Mouse (Mus musculus) liver, embryonic 13.5 days (tissue): ENCODE measurements around the gene Clec12b. TPM values are rescaled to one million over a fixed set of nuclear protein-coding genes. Genes with fewer than 3 reads are reported as not detected.

Source experiments
- ATAC-seq: fragments of 200-750 bp; cut with Nextera tagmentation; 2 replicates; pipeline ENCODE4 v1.8.0; 2017; ENCODE audit warnings: low read depth, mild to moderate bottlenecking, moderate number of reproducible peaks, moderate library complexity
- DNase-seq: peaks from one replicate; pipeline ENCODE4 v3.0.0; 2022
- H3K27ac ChIP-seq: fragments of 300-500 bp; sonication (generic); 2 replicates; pipeline ENCODE4 v1.5.1; 2015; ENCODE audit warnings: moderate library complexity, mild to moderate bottlenecking, inconsistent platforms
- H3K27me3 ChIP-seq: fragments of 300-500 bp; sonication (generic); 2 replicates; pipeline ENCODE4 v1.6.1; 2015; ENCODE audit warnings: mild to moderate bottlenecking, inconsistent platforms
- H3K36me3 ChIP-seq: fragments of 300-500 bp; sonication (generic); 2 replicates; pipeline ENCODE4 v1.6.1; 2015; ENCODE audit warnings: mild to moderate bottlenecking, inconsistent platforms
- H3K4me1 ChIP-seq: fragments of 300-500 bp; sonication (generic); replicated peaks from 2 replicates; pipeline ENCODE4 v1.6.1; 2015; ENCODE audit warnings: inconsistent platforms
- H3K4me2 ChIP-seq: fragments of 300-500 bp; sonication (generic); 2 replicates; pipeline ENCODE4 v1.6.1; 2015; ENCODE audit warnings: inconsistent platforms, mild to moderate bottlenecking, moderate library complexity
- H3K4me3 ChIP-seq: fragments of 300-500 bp; sonication (generic); replicated peaks from 2 replicates; pipeline ENCODE4 v1.5.1; 2015; ENCODE audit warnings: mild to moderate bottlenecking, inconsistent platforms
- H3K9ac ChIP-seq: fragments of 300-500 bp; sonication (generic); 2 replicates; pipeline ENCODE4 v1.6.1; 2015; ENCODE audit warnings: mild to moderate bottlenecking, inconsistent platforms
- H3K9me3 ChIP-seq: fragments of 300-500 bp; sonication (generic); replicated peaks from 2 replicates; pipeline ENCODE4 v1.6.1; 2016; ENCODE audit warnings: inconsistent platforms
- WGBS: fragments of 180-500 bp; shearing (Covaris S2); methylation state at CpG from one replicate; pipeline ENCODE4 v1.1.7; 2015; ENCODE audit not compliant: insufficient replicate concordance; 5-methylcytosine and 5-hydroxymethylcytosine counted together
- polyA plus RNA-seq: library from polyadenylated mRNA; unstranded; fragments of >200 nt; fragmentation: Nextera tagmentation; extraction: Ambion mirVana; gene quantifications from 2 replicates; pipeline ENCODE4 v1.2.1, GENCODE M21; 2015

Gene Clec12b
- polyA plus RNA-seq, 1 experiment from 2014 or later, result 0.09 TPM

DNA sequence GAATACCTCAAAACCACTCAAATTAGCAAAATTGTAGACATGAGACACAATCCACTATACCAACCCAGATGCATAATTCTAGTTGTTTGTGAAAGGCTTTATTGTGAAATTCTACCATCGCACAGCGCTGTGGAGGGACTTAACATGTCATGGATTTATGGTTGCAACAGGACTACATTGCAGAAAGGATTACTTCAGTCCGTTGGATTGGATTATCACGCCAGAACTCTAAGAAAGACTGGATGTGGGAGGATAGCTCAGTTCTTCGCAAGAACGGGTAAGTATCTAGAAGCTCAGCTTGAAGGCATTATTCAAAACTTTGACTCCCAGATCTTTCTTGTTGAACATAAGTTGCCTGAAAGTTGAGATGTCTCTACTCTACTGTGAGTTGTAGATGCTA is 17.7 kb upstream of the Clec12b start:
- no peaks in the 10 kb centered on the region for H3K36me3 ChIP-seq
- H3K27ac ChIP-seq, result no peak overlapping the region
- no peak overlapping the region for H3K4me2 ChIP-seq
- H3K9ac ChIP-seq, result no peak overlapping the region
- no peaks in the 10 kb centered on the region for H3K9me3 ChIP-seq
- no peaks in the 10 kb centered on the region for H3K27me3 ChIP-seq
- H3K4me1 ChIP-seq, result no peaks in the 10 kb centered on the region
- WGBS, result 76% methylated on average over 6 of the region's 6 CpGs
- no peak for DNase-seq
- H3K4me3 ChIP-seq, result no peak overlapping the region
- no peak for ATAC-seq

- DNase-seq (no peak), ATAC-seq (no peak)
- no peaks in the 10 kb centered on the region for H3K36me3 ChIP-seq
- no peaks in the 10 kb centered on the region for H3K4me1 ChIP-seq
- H3K9ac ChIP-seq, result no peak overlapping the region
- WGBS, result 60% methylated on average over 2 of the region's 2 CpGs
- no peak overlapping the region for H3K4me3 ChIP-seq
- no peak overlapping the region for H3K4me2 ChIP-seq
- no peaks in the 10 kb centered on the region for H3K27me3 ChIP-seq
- no peaks in the 10 kb centered on the region for H3K9me3 ChIP-seq
- no peak overlapping the region for H3K27ac ChIP-seq
Measured at GRCm38 (mm10) chr6:129402404-129402803, 16.7 kb upstream of the Clec12b start.

GRCm38 (mm10) chr6:129399945-129400344 is 14.3 kb upstream of the Clec12b start:
- Histone ChIP-seq H3K4me1 (no peaks in the 10 kb centered on the region), H3K9ac (no peak overlapping the region), H3K9me3 (no peaks in the 10 kb centered on the region), H3K4me3 (no peak overlapping the region), H3K27ac (0 out of 2 replicates have a peak overlapping the region, but pooled peaks have one; percentile 9), H3K36me3 (no peaks in the 10 kb centered on the region), H3K4me2 (no peak overlapping the region), H3K27me3 (no peaks in the 10 kb centered on the region)
- 42% methylated on average over 6 of the region's 6 CpGs for WGBS
- DNase-seq (no peak), ATAC-seq (no peak)

GRCm38 (mm10) chr6:129396997-129397396 is 11.3 kb upstream of the Clec12b start, which contains the start of gene Clec1b:
Gene Clec1b, plus strand, starts transcription at chr6:129397297.
- 40% methylated on average over 8 of the region's 8 CpGs for WGBS
- no peak for DNase-seq
- H3K4me1 ChIP-seq, result no peaks in the 10 kb centered on the region
- no peak within 1 kb of the TSS for H3K4me2 ChIP-seq
- H3K27ac ChIP-seq, result peak within 1 kb of the TSS; percentile 39; the same call in 1 of the 2 replicates
- no peaks in the 10 kb centered on the region for H3K27me3 ChIP-seq
- H3K4me3 ChIP-seq, result no peak within 1 kb of the TSS
- no peak for ATAC-seq
- H3K9me3 ChIP-seq, result no peaks in the 10 kb centered on the region
- no peaks in the 10 kb centered on the region for H3K36me3 ChIP-seq
- H3K9ac ChIP-seq, result no peak within 1 kb of the TSS

GRCm38 (mm10) chr6:129393732-129394131 is 8.1 kb upstream of the Clec12b start:
- no peak for ATAC-seq
- no peak for DNase-seq
- H3K4me2 ChIP-seq, result no peak overlapping the region
- no peaks in the 10 kb centered on the region for H3K36me3 ChIP-seq
- H3K27ac ChIP-seq, result no peak overlapping the region
- no peaks in the 10 kb centered on the region for H3K4me1 ChIP-seq
- 57% methylated on average over 6 of the region's 6 CpGs for WGBS
- no peak overlapping the region for H3K9ac ChIP-seq
- no peaks in the 10 kb centered on the region for H3K9me3 ChIP-seq
- H3K4me3 ChIP-seq, result no peak overlapping the region
- no peaks in the 10 kb centered on the region for H3K27me3 ChIP-seq

- no peak for DNase-seq
- Histone ChIP-seq H3K9me3 (no peaks in the 10 kb centered on the region), H3K4me3 (no peak overlapping the region), H3K9ac (no peak overlapping the region), H3K4me1 (no peaks in the 10 kb centered on the region), H3K27me3 (no peaks in the 10 kb centered on the region), H3K4me2 (no peak overlapping the region), H3K36me3 (no peaks in the 10 kb centered on the region), H3K27ac (no peak overlapping the region)
- 11% methylated on average over 2 of the region's 2 CpGs for WGBS
- ATAC-seq, result no peak
Measured at GRCm38 (mm10) chr6:129393087-129393720, 7.5 kb upstream of the Clec12b start.

- Histone ChIP-seq H3K4me1 (no peaks in the 10 kb centered on the region), H3K4me3 (no peak overlapping the region), H3K36me3 (no peaks in the 10 kb centered on the region), H3K9ac (no peak overlapping the region), H3K27ac (no peak overlapping the region), H3K27me3 (no peaks in the 10 kb centered on the region), H3K9me3 (no peaks in the 10 kb centered on the region), H3K4me2 (no peak overlapping the region)
- DNase-seq (no peak), ATAC-seq (no peak)
- 71% methylated on average over 4 of the region's 4 CpGs for WGBS
Measured at GRCm38 (mm10) chr6:129385000-129385399, 674 bp downstream of the Clec12b start.

- Histone ChIP-seq H3K9ac (no peak overlapping the region), H3K9me3 (no peaks in the 10 kb centered on the region), H3K4me1 (no peaks in the 10 kb centered on the region), H3K27ac (no peak overlapping the region), H3K4me3 (no peak overlapping the region), H3K36me3 (no peaks in the 10 kb centered on the region), H3K27me3 (no peaks in the 10 kb centered on the region), H3K4me2 (no peak overlapping the region)
- WGBS, result 77% methylated on average over 3 of the region's 3 CpGs
- ATAC-seq (no peak), DNase-seq (no peak)
Measured at GRCm38 (mm10) chr6:129383466-129383865, 2.2 kb downstream of the Clec12b start.

- ATAC-seq (no peak), DNase-seq (no peak)
- H3K4me1 ChIP-seq, result no peaks in the 10 kb centered on the region
- H3K9ac ChIP-seq, result no peak overlapping the region
- no peaks in the 10 kb centered on the region for H3K36me3 ChIP-seq
- no peak overlapping the region for H3K4me3 ChIP-seq
- H3K27ac ChIP-seq, result no peak overlapping the region
- WGBS, result 48% methylated on average over 1 of the region's 1 CpGs
- H3K9me3 ChIP-seq, result no peaks in the 10 kb centered on the region
- H3K4me2 ChIP-seq, result no peak overlapping the region
- no peaks in the 10 kb centered on the region for H3K27me3 ChIP-seq
Measured at GRCm38 (mm10) chr6:129381736-129382135, 3.9 kb downstream of the Clec12b start.

DNA sequence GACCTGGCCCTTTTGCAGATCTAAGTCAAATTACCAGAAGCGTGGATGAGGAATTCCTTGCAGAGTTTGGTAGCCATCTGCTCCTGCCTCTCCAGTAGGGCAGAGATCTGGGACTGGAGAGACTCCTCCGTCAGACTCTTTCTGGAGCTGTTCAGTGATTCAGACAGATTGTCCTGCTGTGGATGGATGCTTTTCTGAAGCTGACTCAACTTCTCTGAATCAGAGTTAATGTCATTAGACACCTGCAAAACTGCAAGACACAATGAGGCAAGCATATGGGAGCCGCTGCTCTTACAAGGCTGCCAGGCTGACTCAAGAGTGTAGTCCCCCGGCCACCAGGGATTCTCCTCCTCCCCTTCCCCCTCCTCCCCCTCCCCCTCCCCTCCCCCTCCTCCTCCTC is 5.2 kb downstream of the Clec12b start:
- DNase-seq (no peak), ATAC-seq (no peak)
- Histone ChIP-seq H3K27me3 (no peaks in the 10 kb centered on the region), H3K36me3 (no peaks in the 10 kb centered on the region), H3K4me3 (no peak overlapping the region), H3K4me2 (no peak overlapping the region), H3K27ac (no peak overlapping the region), H3K4me1 (no peaks in the 10 kb centered on the region), H3K9me3 (no peaks in the 10 kb centered on the region), H3K9ac (no peak overlapping the region)
- WGBS, result 62% methylated on average over 4 of the region's 4 CpGs

DNA sequence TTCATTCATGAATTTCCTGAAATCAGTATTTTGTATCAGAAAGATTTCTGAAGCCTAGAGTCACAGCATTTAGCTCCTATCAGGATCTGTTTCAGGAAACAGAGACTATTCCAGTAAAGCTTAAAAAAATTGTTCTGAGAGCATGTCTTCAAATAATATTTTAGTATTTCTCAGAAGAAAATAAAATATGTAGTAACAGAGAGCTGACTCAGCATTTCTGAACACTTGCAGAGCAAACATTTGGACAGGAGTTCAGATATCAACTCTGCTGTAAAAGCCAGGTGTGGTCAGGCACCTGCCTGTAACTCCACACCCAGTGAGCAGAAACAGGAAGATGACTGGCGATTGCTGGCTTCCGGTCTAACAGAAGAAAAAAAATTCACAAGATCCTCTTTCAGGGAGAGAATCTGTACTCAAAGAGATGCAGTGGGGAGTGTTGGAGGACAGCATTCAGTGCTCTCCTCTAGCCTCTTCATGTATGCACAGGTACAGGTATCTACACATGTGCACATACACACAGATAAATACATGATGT is 10.7 kb downstream of the Clec12b start:
- H3K27me3 ChIP-seq, result no peaks in the 10 kb centered on the region
- ATAC-seq (no peak), DNase-seq (no peak)
- no peaks in the 10 kb centered on the region for H3K4me1 ChIP-seq
- H3K9me3 ChIP-seq, result no peaks in the 10 kb centered on the region
- H3K36me3 ChIP-seq, result no peaks in the 10 kb centered on the region
- no peak overlapping the region for H3K9ac ChIP-seq
- no peak overlapping the region for H3K4me2 ChIP-seq
- H3K27ac ChIP-seq, result no peak overlapping the region
- H3K4me3 ChIP-seq, result no peak overlapping the region
- 22% methylated on average over 2 of the region's 2 CpGs for WGBS
